Mouse (Mus musculus) gonadal fat pad, adult 2 months (tissue): ENCODE results near the gene Scgb1a1. TPM values are rescaled to one million over a fixed set of nuclear protein-coding genes. Genes with fewer than 3 reads are reported as not detected.
A peak's percentile ranks its signal among the peaks of the same experiment; 100 is the strongest.
"Not testable (repeated sequence)": the region's sequence is repeated elsewhere in the genome, so short reads cannot be mapped to it uniquely, and the experiment has no call there.

Experiments
- DNase-seq: peaks from one replicate; pipeline ENCODE4 v3.0.0-alpha.2; 2012; ENCODE audit warnings: low read depth
- polyA plus RNA-seq: library from polyadenylated mRNA; depleted of rRNA; stranded (reverse); fragments of >200 nt; gene quantifications from 2 replicates; pipeline ENCODE4 v1.2.3, GENCODE M21; 2012; rRNA removed

Gene Scgb1a1
- polyA plus RNA-seq: 4.0 and 6.9 TPM in 2 replicates

GRCm38 (mm10) chr19:9087821-9088220, at the start of gene Scgb1a1:
Scgb1a1 (minus strand) TSS chr19:9087958.
- no peak for DNase-seq

GRCm38 (mm10) chr19:9137159-9137558, 49.4 kb upstream of the Scgb1a1 start:
- DNase-seq: no peak

- no peak for DNase-seq
Observed at GRCm38 (mm10) chr19:9135512-9136331, 48.0 kb upstream of the Scgb1a1 start, which contains the start of gene Asrgl1. Asrgl1 (minus strand) TSS chr19:9135636.

GRCm38 (mm10) chr19:9134746-9135511, 47.2 kb upstream of the Scgb1a1 start:
- no peak for DNase-seq

GRCm38 (mm10) chr19:9129996-9130395, 42.2 kb upstream of the Scgb1a1 start:
- no peak for DNase-seq

GRCm38 (mm10) chr19:9128499-9129194, 40.9 kb upstream of the Scgb1a1 start:
- DNase-seq: no peak

GRCm38 (mm10) chr19:9123986-9124385, 36.2 kb upstream of the Scgb1a1 start:
- not testable (repeated sequence) for DNase-seq

- no peak for DNase-seq
Observed at GRCm38 (mm10) chr19:9122390-9122789, 34.6 kb upstream of the Scgb1a1 start.

- DNase-seq: no peak
Observed at GRCm38 (mm10) chr19:9119655-9120425, 32.1 kb upstream of the Scgb1a1 start.

GRCm38 (mm10) chr19:9117275-9117674, 29.5 kb upstream of the Scgb1a1 start:
- no peak for DNase-seq

GRCm38 (mm10) chr19:9116268-9116667, 28.5 kb upstream of the Scgb1a1 start:
- no peak for DNase-seq

- DNase-seq: no peak
Observed at GRCm38 (mm10) chr19:9112043-9112442, 24.3 kb upstream of the Scgb1a1 start.

- no peak for DNase-seq
Observed at GRCm38 (mm10) chr19:9110182-9110869, 22.6 kb upstream of the Scgb1a1 start.

GRCm38 (mm10) chr19:9108536-9108935, 20.8 kb upstream of the Scgb1a1 start:
- no peak for DNase-seq

- DNase-seq: no peak
Observed at GRCm38 (mm10) chr19:9107379-9107755, 19.6 kb upstream of the Scgb1a1 start.

GRCm38 (mm10) chr19:9106751-9107378, 19.1 kb upstream of the Scgb1a1 start:
- no peak for DNase-seq

GRCm38 (mm10) chr19:9106096-9106495, 18.3 kb upstream of the Scgb1a1 start:
- no peak for DNase-seq

GRCm38 (mm10) chr19:9105101-9105685, 17.4 kb upstream of the Scgb1a1 start:
- DNase-seq: no peak

GRCm38 (mm10) chr19:9103986-9104385, 16.2 kb upstream of the Scgb1a1 start:
- DNase-seq: no peak

- DNase-seq: peak; percentile 61
Observed at GRCm38 (mm10) chr19:9101062-9101457, 13.3 kb upstream of the Scgb1a1 start.
